Mouse (Mus musculus): ENCODE data around the gene Ap1g1. TPM values are rescaled to one million over a fixed set of nuclear protein-coding genes. Genes with fewer than 3 reads are reported as not detected.
"Not testable (repeated sequence)": the region's sequence is repeated elsewhere in the genome, so short reads cannot be mapped to it uniquely, and the experiment has no call there.

The Ap1g1 gene
- polyA plus RNA-seq, 1 experiment from 2014 or later: 26.3 TPM

DNA sequence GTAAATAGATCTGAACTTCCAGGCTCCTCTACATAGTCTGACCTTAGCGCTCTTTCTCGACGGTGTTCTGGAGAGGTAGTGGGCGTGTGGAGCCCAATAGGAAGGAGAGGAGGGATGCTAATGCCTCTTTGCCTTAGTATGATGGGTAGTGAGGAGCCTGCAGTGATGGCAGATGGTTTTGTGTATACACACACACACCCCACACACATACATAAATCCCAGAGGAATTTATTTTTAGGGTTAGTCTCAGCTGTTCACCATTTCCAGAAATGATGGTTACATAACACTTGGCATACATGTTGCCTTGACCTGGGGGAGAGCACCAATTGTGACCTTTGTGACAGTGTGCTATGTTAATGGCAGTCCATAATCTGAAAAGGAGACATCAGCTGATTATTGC is 87.2 kb downstream of the Ap1g1 start:
- no peak for DNase-seq (ENCODE audit: low spot score)

- DNase-seq (ENCODE audit: low spot score): no peak
These were observed 88.3 kb downstream of the Ap1g1 start for GRCm38 (mm10) chr8:109866690-109867089.

GRCm38 (mm10) chr8:109868003-109868679 is 89.8 kb downstream of the Ap1g1 start, which contains the start of gene Phlpp2:
TSS of gene Phlpp2 (plus strand) at chr8:109868542.
- DNase-seq (ENCODE audit: low spot score): peak; percentile 81

- DNase-seq (ENCODE audit: low spot score): peak; percentile 15
These were observed 90.5 kb downstream of the Ap1g1 start for GRCm38 (mm10) chr8:109868680-109869361.

DNA sequence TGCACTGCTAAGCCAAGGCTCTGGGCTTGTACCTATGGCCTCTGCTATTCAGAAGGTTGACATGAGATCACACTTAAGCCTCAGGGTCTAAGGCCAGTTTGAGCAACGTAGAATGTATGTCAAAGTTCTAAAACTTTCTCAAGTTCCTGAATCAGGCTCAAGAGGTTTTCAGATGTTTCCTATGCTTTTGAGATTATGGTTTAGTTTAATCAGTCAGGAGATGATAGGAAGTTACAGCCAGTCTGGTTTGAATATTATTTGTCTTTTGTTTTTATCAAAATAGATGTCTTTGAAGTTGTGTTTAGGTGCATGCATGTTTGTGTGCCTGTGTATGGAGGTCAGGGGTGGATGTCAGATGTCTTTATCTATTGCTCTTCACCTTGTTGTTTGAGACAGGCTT is 92.7 kb downstream of the Ap1g1 start:
- DNase-seq (ENCODE audit: low spot score): no peak

DNA sequence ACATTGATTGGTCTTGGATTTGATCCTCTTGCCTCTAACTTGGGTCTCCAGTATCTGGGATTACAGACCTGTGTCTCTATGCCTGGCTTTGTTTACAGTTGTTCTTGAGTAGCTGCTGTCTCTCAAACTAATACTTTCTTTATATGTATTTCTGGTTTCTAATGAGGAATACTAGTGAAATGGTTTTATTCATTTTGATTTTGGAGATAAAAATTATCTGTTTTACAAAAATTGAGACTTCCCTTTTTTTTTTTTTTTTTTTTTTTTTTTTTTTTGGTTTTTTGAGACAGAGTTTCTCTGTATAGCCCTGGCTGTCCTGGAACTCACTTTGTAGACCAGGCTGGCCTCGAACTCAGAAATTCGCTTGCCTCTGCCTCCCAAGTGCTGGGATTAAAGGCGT is 95.4 kb downstream of the Ap1g1 start:
- DNase-seq (ENCODE audit: low spot score): not testable (repeated sequence)

DNA sequence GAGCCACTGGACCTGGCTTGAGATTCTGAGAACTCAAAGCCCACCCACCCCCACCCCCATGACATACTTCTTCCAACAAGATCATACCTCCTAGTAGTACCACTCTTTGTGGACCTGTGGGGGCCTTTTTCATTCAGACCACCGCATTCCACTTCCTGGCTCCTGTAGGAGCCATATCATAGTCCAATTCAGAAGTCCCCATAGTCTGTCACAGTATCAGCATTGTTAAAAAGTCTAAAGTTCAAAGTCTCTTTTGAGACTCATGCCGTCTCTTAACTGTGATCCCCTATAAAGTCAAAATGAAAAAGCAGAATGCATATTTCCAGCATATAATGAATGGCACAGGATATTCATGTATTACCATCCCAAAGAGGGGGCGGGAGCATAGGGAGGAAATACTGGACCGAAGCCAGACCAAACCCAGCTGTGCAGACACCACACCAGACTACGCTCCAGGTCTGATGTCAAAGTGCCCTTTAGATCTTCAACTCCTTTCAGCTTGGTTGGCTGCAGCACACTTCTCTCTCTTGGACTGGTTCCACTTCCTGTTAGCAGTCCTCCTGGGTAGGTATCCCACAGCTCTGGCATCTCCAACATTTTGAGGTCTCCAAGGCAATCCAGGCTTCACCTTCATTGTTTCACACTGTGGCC is 101.8 kb downstream of the Ap1g1 start:
- no peak for DNase-seq (ENCODE audit: low spot score)

- no peak for DNase-seq (ENCODE audit: low spot score)
These were observed 106.9 kb downstream of the Ap1g1 start for GRCm38 (mm10) chr8:109885294-109885693.

GRCm38 (mm10) chr8:109889211-109889610 is 110.9 kb downstream of the Ap1g1 start:
- no peak for DNase-seq (ENCODE audit: low spot score)

GRCm38 (mm10) chr8:109890794-109891585 is 112.6 kb downstream of the Ap1g1 start:
- no peak for DNase-seq (ENCODE audit: low spot score)

- no peak for DNase-seq (ENCODE audit: low spot score)
These were observed 116.3 kb downstream of the Ap1g1 start for GRCm38 (mm10) chr8:109894636-109895035.

GRCm38 (mm10) chr8:109895355-109895754 is 117.0 kb downstream of the Ap1g1 start:
- DNase-seq (ENCODE audit: low spot score): no peak

GRCm38 (mm10) chr8:109902379-109902778 is 124.0 kb downstream of the Ap1g1 start:
- DNase-seq (ENCODE audit: low spot score): peak; percentile 25

GRCm38 (mm10) chr8:109903909-109904469 is 125.6 kb downstream of the Ap1g1 start:
- no peak for DNase-seq (ENCODE audit: low spot score)

GRCm38 (mm10) chr8:109904928-109905668 is 126.7 kb downstream of the Ap1g1 start:
- no peak for DNase-seq (ENCODE audit: low spot score)

DNA sequence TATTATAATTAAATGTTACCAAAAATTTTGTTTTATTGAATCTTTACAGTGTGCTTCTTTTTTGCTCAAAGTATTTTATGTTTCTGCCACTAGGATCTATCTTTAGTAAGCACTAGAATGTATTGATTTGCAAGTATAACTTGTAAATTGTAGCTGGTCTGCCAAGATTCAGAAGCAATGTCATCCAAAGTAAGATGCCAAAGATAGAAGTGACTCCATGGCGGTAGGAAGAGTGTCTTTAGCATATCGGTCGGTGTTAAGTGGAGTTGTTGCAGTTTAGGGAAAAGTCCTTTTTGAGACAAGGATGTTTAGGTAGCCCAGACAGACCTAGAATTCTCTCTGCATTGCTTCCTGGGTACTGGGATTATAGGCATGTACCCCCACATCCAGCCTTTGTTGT is 128.6 kb downstream of the Ap1g1 start:
- DNase-seq (ENCODE audit: low spot score): no peak

DNA sequence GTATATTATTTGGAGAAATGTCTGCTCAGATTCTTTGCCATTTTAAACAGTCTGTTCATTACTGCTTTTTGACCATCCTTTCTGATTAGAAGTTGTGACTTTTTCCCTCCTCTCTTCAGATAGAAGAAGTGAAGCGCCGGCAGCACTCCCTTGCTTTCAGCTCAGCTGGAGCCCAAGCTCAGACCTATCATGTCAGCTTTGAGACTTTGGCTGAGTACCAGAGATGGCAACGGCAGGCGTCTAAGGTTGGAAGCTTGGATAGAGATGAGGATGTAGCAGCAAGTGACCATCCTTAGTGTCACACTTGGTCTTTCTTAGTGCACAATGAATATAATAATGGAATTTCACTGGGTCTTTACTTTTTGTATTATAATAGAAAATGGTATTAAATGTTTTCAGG is 129.0 kb downstream of the Ap1g1 start:
- no peak for DNase-seq (ENCODE audit: low spot score)
